ENCODE assay signal across 15 mouse cellular contexts in genomic region chr13:92470151-92470550, GRCm38 (mm10). TPM values are rescaled to one million over a fixed set of nuclear protein-coding genes. Genes with fewer than 3 reads are reported as not detected.
"Had no signal": no experiment of that assay in that cellular context is flagged by ENCODE, and none has a peak within 500 bp of the region (broad histone marks: within the 10 kb centered on the region; RNA-seq: fewer than 3 reads in every experiment).

No protein-coding gene starts in this region.

- H3K9ac ChIP-seq: limb, embryonic 13.5 days; liver, embryonic 12.5 days; lung, embryonic 15.5 days; midbrain, embryonic 13.5 days had no signal

- H3K9me3 ChIP-seq: limb, embryonic 13.5 days; liver, embryonic 12.5 days; lung, embryonic 15.5 days; midbrain, embryonic 13.5 days had no signal

- H3K4me1 ChIP-seq: limb, embryonic 13.5 days; liver, embryonic 12.5 days; lung, embryonic 15.5 days; midbrain, embryonic 13.5 days had no signal

- H3K4me2 ChIP-seq: limb, embryonic 13.5 days; liver, embryonic 12.5 days; lung, embryonic 15.5 days; midbrain, embryonic 13.5 days had no signal

- DNase-seq: layer of hippocampus, adult 9-11 months; layer of hippocampus, postnatal 36 days; left cerebral cortex, postnatal 4 days; thymus, postnatal 4 days had no signal

- H3K36me3 ChIP-seq: lung, embryonic 15.5 days had no signal

- H3K27me3 ChIP-seq: limb, embryonic 13.5 days; liver, embryonic 12.5 days; lung, embryonic 15.5 days; midbrain, embryonic 13.5 days had no signal

- H3K4me3 ChIP-seq: limb, embryonic 13.5 days; liver, embryonic 12.5 days; lung, embryonic 15.5 days; midbrain, embryonic 13.5 days; myocyte had no signal

- ATAC-seq: hindbrain, embryonic 16.5 days; inflammation-experienced regulatory T-cells, adult 6 months; intestine, postnatal 0 days; liver, embryonic 12.5 days; midbrain, embryonic 13.5 days had no signal

- H3K27ac ChIP-seq: limb, embryonic 13.5 days; liver, embryonic 12.5 days; lung, embryonic 15.5 days; midbrain, embryonic 13.5 days; stomach, postnatal 0 days had no signal

RNA-seq across cellular contexts. Expression of gene Fam151b, which starts 13.7 kb away (rescaled TPM):
- polyA plus RNA-seq: hindbrain, embryonic 16.5 days; liver, embryonic 12.5 days had no signal

RNA-seq across cellular contexts. Expression of gene Ankrd34b, which starts 44.5 kb away (rescaled TPM):
- total RNA-seq: megakaryocyte-erythroid progenitor cell, adult 5-6 weeks; neutrophil, adult 5-6 weeks had no signal
- polyA plus RNA-seq: liver, embryonic 12.5 days; myocyte had no signal
